Mouse (Mus musculus) left cerebral cortex, adult 8-10 months (tissue): ENCODE measurements around the gene Rab13. TPM values are rescaled to one million over a fixed set of nuclear protein-coding genes. Genes with fewer than 3 reads are reported as not detected.

Source experiments
- DNase-seq, 2 experiments: peaks; one replicate each; pipeline ENCODE4 v3.0.0; 2022; ENCODE audit warnings: low spot score in 2 of 2
- total RNA-seq, 4 experiments: library from RNA; stranded (reverse); gene quantifications; 2 replicates each; pipeline ENCODE4 v1.2.4; 2022

Gene Rab13
- 10 to 100 TPM in 1 of 4 experiments, 1 to 10 TPM in 3; 7.6 to 11.3 (median 8.5) TPM for total RNA-seq

DNA sequence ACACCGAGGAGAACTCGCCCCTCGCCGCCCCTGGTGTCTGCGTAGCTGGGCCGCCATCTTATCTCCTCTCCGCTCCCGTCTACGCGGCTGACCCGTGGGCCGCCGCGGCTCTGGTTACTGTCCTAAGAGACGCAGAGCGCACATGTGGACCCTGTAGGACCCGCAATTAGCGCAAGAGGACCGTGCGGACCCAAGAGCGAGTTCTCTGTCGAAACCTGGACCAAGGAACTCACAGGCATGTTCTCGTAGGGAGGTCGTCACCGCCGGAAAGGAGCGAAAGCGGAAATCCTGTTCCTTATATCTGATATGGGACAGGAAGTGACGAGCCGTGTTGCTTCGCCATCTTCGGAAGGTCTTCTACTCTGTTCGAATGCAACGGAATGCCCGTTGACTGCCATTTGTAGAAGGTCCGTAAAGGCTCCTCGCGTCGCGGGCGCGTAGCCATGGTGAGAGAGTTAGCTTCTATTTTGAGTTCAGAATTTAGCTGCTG lies at the start of gene Rab13, which contains the start of gene Rps27:
Gene Rab13 (plus strand): TSS at position 319 of the 490 bp plus-strand sequence.
Gene Rps27 (minus strand): TSS at position 275 of the 490 bp plus-strand sequence.
- peak; percentile 92 to 95 for DNase-seq

DNA sequence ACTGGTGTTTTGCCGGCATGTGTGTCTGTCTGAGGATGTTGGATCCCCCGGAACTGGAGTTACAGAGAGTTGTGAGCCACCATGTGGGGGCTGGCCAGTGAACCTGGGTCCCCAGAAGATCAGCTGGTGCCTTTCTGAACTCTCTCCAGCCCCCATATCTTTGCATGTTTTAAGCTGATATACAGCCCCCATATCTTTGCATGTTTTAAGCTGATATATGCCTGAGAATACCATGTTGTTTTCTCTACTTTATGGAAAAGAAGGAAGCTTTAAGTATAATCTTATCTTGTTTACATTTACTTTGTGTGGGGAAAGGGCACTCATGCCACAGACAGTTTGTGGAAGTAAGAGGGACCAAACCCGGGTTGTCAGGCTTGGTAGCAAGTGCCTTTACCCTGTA lies 33.9 kb upstream of the Rab13 start:
- DNase-seq, result no peak

DNA sequence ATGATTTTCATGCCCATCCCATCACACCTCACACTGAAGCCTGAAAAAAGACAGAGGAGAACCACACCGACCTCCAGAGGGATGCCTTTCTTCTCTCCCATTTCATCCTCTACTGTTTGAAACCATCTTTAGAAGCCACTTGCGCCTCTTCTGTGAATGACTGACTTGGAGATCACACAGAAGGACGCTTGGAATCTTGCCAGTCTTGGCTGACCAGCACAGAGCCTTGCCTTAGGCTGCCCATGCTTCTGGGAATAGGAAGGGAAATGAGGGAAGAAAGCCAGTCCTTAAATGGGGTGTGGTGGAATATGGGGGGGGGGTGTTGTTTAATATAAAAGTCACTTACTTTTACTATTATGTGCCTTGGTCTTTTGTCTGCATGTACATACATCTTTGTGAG lies 29.9 kb upstream of the Rab13 start:
- DNase-seq, result no peak

DNA sequence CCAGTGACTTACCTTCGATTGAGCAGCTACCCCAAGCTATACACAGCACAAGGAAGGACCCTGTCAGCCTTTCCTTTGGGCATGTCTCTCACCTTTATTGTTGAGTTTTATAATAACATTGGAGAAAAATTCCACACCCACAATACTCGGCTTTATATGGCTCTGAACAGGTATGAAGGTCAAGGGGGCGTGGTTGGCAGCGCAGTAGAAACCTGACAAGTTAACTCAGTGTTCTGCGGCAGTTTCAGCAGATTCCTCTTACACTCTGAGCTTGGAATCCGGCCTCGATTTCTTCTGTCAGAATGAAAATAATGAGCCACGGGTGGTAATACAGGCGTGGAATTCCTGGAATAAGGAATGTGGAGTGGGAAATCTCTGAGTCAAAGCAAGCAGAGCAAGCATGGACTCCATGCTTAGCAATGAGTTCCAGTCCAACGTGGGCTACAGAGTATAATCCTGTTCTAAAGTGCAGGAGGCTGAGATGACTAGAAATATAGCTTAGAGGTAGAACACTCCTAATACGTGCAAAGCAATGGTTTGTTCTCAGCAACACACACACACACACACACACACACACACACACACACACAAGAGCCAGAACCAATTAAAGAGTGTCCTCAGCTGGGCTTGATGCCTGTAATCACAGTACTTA lies 22.5 kb upstream of the Rab13 start:
- no peak for DNase-seq

DNA sequence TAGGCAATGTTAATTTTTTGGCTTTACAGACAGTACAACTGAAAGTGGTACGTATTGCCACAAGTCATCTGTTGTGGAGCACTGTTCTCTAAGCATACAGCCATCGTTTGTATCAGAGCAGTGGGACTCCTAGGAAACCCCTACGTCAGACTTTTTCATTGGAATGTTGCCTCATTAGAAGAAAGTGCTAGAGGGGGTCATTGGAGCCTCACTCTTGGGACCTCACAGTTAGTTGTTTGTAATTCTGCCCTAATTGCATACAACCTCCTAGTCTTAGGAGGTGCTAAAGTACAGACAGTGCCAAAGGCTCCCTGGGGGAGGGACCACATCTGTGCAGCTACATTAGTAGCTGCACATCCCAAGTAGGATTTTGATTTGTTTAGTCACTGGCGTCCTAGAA lies 18.7 kb upstream of the Rab13 start:
- DNase-seq, result no peak

DNA sequence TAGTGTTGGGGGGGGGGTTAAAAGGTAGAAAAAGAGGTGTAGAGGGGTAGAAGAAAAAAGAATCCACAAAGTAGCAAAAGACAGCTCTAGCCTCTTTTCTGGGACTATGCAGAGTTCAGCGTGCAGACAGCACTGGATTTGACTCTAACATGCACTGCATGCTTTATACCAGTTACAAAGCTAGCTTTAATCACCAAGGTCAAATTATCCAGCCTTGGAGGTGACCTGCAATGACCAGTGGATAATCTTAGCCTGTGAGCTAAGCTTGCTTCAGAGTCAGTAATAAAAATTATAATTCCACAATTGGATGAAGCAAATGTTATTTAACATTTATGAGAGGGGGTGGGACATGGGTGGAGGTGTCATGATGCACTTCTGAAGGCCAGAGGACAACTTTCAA lies 17.9 kb upstream of the Rab13 start:
- DNase-seq, result no peak

DNA sequence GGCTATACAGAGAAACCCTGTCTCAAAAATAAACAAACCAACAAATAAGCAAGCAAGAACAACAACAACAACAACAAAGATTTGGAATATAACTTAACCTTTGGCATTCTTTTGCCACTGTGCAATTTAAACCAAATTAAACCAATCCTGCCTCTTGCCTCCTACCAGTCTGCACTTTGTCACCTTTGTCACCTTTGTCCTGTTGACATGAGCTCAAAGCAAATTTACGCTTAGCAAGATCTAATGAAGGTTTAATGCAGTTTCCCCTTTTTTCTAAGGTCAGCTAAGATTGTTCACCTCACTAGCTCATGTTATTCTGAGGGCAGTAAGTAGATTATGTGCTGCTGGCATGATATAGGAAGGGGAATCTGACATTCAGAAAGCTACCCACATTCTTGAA lies 15.9 kb upstream of the Rab13 start:
- DNase-seq, result no peak

DNA sequence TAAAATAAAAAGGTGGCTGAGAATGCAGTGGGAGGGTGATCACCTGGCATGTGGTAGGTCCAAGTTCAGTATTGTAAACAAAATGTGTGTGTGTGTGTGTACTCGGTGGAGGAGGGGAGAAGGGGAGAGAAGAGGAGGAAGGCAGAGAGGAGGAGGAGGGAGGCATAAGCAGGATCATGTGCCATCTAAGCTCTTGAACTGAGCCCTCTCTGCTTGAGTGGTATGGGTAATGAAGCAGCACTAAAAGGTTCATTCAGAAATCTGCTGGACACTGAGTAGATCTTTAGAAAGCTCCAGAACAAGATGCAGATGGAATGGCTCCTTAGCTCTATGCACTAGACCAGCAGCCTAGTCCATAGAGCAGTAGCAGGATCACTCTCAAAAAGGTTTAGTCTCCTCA lies 10.6 kb upstream of the Rab13 start:
- no peak for DNase-seq

DNA sequence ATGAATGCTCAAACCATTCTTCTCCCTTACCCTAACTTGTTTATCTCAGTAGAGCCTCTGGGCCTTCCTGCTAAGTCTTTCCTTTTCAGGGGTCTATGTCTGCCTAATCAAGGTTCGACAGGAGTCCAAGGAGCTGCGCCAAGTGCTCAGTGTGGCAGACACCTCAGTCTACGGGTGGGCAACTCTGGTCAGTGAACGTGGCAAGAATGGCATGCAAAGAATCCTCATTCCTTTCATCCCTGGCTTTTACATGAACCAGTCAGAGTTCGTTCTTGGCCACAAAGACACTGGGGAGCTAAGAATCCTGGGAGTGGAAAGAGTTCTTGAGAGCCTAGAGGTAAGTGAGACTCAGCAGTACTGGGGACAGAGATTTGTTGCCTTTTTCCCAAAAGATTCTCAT lies 9.9 kb upstream of the Rab13 start:
- DNase-seq, result no peak

DNA sequence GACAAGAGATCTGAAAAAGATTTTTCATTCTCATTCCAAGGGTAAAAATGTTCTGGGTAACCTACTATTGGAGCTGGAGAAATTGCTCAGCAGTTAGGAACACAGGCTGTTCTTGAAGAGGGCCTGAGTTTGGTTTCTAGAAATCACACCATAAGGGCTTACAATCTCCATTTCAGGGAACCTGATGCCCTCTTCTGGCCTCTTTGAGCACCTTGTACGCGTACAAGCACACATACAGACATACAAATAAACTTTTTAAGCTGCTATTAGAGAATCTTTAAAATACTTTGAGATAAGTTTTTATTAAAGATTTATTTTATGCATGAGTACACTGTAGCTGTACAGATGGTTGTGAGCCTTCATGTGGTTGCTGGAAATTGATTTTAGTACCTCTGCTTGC lies 8.9 kb upstream of the Rab13 start:
- DNase-seq, result no peak

DNA sequence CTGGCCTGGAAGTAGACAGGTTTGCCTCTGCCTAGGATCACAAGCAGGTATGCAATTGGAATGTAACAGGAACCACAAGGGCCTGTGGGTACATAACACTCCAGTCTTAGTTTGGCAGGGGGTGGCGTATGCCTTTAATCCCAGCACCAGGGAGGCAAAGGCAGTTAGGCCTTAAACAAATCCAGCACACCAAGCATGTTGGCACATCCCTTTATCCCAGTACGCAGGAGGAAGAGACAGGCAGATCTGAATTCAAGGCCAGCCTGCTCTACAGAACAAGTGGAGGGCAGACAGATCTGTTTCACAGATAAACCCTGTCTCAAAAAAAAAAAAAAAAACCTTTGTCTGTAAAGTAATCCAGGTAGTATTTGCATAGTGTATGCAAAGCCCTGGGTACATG lies 4.8 kb upstream of the Rab13 start:
- DNase-seq, result no peak

DNA sequence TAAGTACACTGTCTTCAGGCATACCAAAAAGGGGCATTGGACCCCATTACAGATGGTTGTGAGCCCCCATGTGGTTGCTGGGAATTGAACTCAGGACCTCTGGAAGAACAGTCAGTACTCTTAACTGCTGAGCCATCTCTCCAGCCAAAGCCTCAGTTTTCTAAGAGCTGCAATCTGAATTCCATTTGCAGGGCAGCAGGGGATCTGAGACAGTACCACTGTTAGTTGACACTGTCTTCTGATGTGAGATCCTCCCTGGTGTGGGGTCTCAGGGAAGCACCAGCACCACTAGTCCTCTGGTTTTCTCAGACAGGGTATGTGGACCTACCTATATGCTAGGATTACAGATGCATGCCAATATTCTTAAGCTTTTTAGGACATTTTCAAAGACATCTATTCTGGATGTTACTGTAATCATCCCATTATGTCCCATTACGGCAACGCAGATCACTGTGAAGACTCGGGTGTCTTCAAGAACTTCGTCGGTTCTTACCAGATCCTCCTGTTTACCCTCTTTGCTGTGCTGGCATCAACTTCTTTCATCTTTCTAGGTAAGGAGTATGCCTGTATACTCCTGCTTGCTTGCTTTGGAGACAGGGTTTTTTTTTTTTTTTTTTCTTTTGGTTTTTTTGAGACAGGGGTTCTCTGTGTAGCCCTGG lies 3.5 kb upstream of the Rab13 start:
- DNase-seq, result no peak

DNA sequence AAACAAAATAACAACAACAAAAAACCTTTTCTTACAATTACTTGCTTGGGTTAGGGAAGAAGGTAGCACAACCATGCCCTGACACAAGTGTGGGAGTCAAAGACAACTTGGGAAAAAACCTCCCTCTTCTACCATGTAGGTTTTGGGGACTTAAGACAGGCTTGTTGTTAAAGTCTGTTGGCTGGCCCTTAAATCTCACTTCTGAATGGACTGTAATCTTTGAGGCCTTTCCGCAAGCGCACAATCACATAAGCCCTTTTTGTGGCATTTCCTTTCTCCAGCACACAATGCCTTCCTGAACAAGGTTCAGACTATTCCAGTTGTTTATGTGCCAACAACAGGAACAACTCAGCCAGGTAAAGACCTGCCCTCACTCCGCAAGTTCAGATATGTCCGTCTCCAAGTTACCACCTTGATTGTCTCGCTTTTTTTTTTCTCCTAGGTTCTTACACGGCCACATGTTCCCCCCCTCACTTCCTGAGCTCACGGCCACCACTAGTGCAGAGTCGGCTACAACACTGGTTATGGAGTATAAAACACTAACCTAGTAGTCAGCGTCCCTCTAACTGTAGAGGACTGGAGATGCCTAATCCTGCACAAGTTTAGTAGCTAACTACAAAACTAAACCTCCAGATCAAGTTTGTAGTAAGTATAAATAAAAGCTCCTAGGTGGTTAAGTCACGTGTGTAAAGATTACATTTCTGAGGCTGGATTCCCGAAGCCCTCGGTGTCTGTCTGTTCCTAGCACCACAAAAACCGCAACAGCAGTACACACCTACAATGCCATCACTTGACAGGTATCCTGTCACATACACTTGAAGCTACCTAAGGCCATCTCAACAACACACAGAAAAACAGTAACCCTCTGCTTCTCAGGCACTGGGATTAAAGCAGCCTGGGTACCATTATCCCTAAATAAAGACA lies 1.8 kb upstream of the Rab13 start:
- no peak for DNase-seq

DNA sequence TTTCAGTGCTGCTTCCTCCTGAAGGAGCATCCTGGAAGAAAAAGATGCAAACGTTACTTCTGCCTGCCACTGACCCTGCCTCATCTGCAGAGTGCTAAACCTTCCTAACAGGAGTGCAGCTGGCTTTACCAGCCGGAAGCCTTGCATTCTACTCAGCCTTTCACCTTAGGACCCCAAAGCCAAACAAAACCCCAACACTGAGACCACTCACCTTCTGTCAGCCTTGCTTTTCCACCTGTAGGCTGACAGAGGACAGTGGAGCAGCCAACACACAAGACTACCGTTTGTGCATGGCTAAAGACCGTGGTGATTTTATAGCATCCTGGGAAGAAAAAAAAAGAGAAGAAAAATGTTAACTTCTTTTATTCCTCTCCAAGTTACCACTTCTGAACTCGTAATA lies 772 bp upstream of the Rab13 start:
- DNase-seq, result no peak

DNA sequence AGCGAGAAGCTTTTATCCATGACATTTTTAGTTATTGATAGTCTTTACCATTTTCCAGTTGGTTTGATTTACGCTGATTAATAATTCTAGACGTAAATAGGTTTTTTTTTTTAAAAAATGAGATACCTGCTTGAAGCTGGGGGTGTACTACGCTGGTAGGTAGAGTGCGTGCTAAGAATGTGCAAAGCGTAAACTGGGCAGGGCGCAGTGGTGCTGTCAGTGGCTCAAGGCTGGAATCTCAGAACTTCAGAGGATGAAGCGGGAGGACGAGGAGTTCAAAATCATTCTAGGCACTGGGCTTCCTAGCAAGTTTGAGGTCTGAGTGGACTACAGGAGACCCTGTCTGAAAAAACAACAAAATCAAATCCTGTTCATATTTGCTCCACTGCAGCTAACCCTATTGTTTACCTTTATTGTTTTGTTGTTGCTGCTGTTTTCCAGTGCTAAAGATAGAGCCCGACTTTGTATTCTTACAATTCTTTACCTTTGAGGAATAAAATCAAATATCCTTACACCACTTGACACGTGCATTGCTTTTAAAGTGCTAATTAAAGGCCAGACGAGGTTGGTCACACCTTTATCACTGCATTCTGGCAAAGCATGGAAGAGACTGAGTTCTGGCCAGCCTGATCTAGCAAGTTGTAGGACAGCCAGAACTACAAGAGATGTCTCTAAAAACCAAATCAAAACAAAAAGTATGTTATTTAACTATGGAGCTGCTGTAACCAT lies 625 bp downstream of the Rab13 start:
- peak in 1 of 2 experiments; percentile 23 for DNase-seq

DNA sequence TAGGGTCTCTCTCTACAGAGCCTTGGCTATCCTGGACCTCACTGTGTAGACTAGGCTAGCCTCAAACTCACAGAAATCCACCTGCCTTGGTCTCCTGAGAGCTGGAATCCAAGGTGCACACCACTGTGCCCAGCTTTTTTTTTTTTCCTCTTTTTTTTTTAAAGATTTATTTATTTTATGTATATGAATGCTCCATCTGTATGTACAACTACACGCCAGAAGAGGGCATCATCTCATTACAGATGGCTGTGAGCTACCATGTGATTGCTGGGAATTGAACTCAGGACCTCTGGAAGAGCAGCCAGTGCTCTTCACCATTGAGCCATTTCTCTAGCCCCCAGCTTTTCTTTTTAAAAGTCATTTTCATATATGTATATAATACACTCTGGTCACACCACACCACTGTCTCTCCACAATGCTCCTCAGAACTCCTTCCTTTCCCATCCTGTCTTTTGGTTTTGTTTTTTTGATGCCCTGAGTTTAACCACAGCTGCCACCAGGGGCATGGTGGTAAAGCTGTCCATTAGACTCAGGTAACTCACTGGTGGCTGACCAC lies 2.4 kb downstream of the Rab13 start:
- no peak for DNase-seq

DNA sequence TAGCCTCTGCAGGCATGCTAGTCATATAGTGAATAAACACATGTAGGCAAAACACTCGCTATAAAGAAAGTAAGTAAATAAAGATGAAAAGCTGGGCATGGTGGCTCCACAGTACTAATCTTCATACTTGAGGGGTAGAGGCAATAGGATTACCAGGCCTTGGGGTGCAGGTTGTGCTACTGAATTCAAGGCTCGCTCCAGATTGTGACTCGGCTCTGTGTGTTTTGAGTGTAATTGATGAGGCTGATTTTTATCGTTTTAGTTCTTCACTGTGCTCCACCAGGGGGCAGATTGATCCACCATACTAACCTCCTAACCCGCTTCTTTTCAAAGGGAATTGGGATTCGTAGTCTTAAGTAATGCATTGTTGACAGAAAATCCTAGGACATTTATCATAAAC lies 6.6 kb downstream of the Rab13 start:
- no peak for DNase-seq

DNA sequence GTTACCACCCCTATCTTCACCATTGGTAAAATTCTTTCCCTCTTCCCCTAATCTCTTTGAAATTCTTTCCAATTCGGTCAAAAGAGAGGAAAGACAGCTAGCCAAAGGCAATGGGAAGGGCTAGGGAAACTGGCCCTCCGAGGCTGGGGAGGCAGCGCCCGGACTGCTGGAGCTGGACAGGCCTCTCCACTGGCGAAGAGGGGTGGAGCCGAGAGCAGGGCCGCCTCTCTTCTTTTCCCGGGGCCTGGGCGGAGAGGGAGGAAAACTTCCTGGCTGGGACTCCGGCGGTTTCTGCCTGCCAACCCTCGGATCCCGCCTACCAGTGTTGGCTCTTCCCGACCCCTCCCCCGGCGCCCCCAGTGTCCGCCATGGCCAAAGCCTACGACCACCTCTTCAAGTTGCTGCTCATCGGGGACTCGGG lies 7.0 kb downstream of the Rab13 start:
- DNase-seq, result peak in 1 of 2 experiments; percentile 26

DNA sequence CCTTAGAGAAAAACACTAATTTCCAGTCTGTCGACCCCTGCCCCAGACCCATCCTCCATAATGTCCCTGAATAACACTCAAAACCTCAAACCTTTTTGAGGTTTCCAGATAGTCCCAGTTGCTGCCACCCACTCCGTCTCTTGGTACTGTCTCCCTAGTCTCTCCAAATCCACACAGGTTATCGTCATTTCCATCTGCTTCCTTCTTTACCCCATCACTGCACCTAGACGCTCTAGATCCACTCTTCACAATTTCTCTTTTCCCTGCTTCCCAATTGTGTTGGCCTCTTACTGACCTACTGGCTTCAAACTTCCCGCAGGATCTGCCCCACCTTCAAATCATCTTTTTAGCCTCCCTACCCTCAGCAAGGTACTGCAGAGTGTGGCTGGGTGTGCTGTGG lies 7.6 kb downstream of the Rab13 start:
- no peak for DNase-seq

DNA sequence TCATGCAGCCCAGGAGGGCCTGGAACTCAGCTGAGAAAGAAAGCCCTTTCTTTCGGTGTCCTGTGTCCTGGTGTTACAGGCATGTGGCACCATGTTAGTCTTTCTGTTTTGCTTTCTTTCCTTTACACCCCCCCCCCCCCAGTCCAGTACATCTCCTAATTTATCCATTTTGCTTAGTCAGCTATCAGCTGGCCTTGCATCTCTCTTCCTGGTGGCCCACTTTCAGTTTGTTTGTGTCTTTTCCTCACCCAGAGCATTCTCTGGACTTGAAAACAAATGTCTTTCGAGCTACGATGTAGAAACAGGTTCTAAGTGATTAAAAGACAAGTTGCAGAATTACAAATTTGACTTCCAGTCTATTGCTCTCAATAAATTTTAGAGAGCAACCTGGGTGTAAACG lies 9.0 kb downstream of the Rab13 start:
- DNase-seq, result no peak

DNA sequence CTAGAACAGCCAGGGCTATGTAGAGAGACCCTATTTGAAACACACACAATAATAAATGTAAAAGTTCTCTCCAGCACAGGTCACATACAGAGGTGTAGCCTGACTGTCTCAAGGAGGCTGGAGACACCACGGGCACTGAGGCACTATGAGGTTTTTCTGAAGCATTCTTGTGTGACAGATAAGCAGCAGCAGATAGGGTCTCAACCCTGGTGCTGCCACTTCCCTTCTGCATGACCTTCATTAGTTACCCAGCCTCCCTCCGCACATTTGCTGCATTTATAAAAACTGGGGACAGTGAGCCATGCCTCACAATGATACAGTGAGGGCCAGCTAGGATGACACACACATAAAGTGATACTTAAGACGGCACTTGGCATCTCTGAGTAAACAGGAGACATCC lies 9.4 kb downstream of the Rab13 start:
- DNase-seq, result no peak
